Mouse (Mus musculus) ES-Bruce4 (cell line): ENCODE data around the gene Gm6096.

ENCODE experiments used
- CTCF ChIP-seq: IDR thresholded peaks from one replicate; pipeline ENCODE4 v1.8.1; 2011; ENCODE audit warnings: low read depth, low read length
- POLR2A ChIP-seq: IDR thresholded peaks from one replicate; pipeline ENCODE4 v1.8.1; 2011; ENCODE audit warnings: low read length; ENCODE audit not compliant: insufficient read depth

- TF ChIP-seq CTCF = no peak
- TF ChIP-seq POLR2A = no peak
Measured at GRCm38 (mm10) chr7:34216474-34216873, 34.4 kb upstream of the Gm6096 start.
